Mouse (Mus musculus) Muller cell, postnatal 12 days (primary cell): ENCODE results near the gene Hoxd12.

Experiments used
- DNase-seq: peaks from one replicate; pipeline ENCODE4 v3.0.0-alpha.2; 2015; ENCODE audit errors: inconsistent ontology term

Gene Hoxd12

GRCm38 (mm10) chr2:74663291-74663925, 11.4 kb upstream of the Hoxd12 start:
- peak; percentile 41 for DNase-seq

- DNase-seq, result no peak
Measured at GRCm38 (mm10) chr2:74666411-74666810, 8.4 kb upstream of the Hoxd12 start.

GRCm38 (mm10) chr2:74667191-74667841, 7.5 kb upstream of the Hoxd12 start:
- no peak for DNase-seq

- DNase-seq, result no peak
Measured at GRCm38 (mm10) chr2:74667842-74668357, 6.9 kb upstream of the Hoxd12 start, which contains the start of gene Hoxd13. TSS of gene Hoxd13 (plus strand) at chr2:74668310.

- no peak for DNase-seq
Measured at GRCm38 (mm10) chr2:74668370-74669229, 6.2 kb upstream of the Hoxd12 start.

- DNase-seq, result no peak
Measured at GRCm38 (mm10) chr2:74669230-74669578, 5.6 kb upstream of the Hoxd12 start.

- no peak for DNase-seq
Measured at GRCm38 (mm10) chr2:74669650-74670235, 5.1 kb upstream of the Hoxd12 start.

GRCm38 (mm10) chr2:74670632-74671188, 4.1 kb upstream of the Hoxd12 start:
- DNase-seq, result no peak

GRCm38 (mm10) chr2:74671847-74672246, 3.0 kb upstream of the Hoxd12 start:
- no peak for DNase-seq

- DNase-seq, result no peak
Measured at GRCm38 (mm10) chr2:74672481-74673362, 2.1 kb upstream of the Hoxd12 start.

- DNase-seq, result no peak
Measured at GRCm38 (mm10) chr2:74673835-74674425, 883 bp upstream of the Hoxd12 start.

- DNase-seq, result no peak
Measured at GRCm38 (mm10) chr2:74675666-74676282, 961 bp downstream of the Hoxd12 start.

GRCm38 (mm10) chr2:74676376-74677052, 1.7 kb downstream of the Hoxd12 start:
- DNase-seq, result no peak

- DNase-seq, result no peak
Measured at GRCm38 (mm10) chr2:74677106-74677505, 2.3 kb downstream of the Hoxd12 start.

GRCm38 (mm10) chr2:74678891-74679595, 4.2 kb downstream of the Hoxd12 start, which contains the start of gene Hoxd11:
TSS of gene Hoxd11 (plus strand) at chr2:74679557.
- DNase-seq, result no peak

- DNase-seq, result no peak
Measured at GRCm38 (mm10) chr2:74679596-74679971, 4.8 kb downstream of the Hoxd12 start.

- DNase-seq, result no peak
Measured at GRCm38 (mm10) chr2:74679980-74680379, 5.2 kb downstream of the Hoxd12 start.

GRCm38 (mm10) chr2:74680561-74681398, 6.0 kb downstream of the Hoxd12 start:
- DNase-seq, result no peak
